Mouse (Mus musculus): ENCODE results near the gene Hhip.

- TF ChIP-seq CTCF (IDR thresholded peaks at IDR 0.05; ENCODE audit: low read depth) (no peak), EP300 (IDR thresholded peaks at IDR 0.05; ENCODE audit: low read depth) (no peak)
Observed at GRCm38 (mm10) chr8:79982144-79982543, 75.7 kb downstream of the Hhip start.

Measured in heart, postnatal 0 days (tissue).